Mouse (Mus musculus) gastrocnemius, postnatal 14 days (tissue): Measurements from ENCODE around the gene Il31. TPM values are rescaled to one million over a fixed set of nuclear protein-coding genes. Genes with fewer than 3 reads are reported as not detected.
A peak's percentile ranks its signal among the peaks of the same experiment; 100 is the strongest.

ENCODE experiments used
- DNase-seq: peaks from one replicate; pipeline ENCODE4 v3.0.0; 2021; ENCODE audit warnings: mixed read lengths
- intact Hi-C: fragments of 180-260 bp; cut with DNase I; formaldehyde crosslinking; loops from one replicate; pipeline ENCODE4 v1.15.1; 2025; ENCODE audit warnings: low total_unique reads
- total RNA-seq, 2 experiments: library from RNA; stranded (reverse); gene quantifications; 2 replicates each; pipeline ENCODE4 v1.2.3; 2021

Gene Il31
- total RNA-seq, 2 experiments from 2014 or later = not detected

GRCm38 (mm10) chr5:123489935-123490334, 646 bp upstream of the Il31 start:
- intact Hi-C loops = no loop called here
- DNase-seq = peak; percentile 53

GRCm38 (mm10) chr5:123487659-123488395, 1.5 kb downstream of the Il31 start:
- intact Hi-C loops = no loop called here
- no peak for DNase-seq

GRCm38 (mm10) chr5:123473817-123474216, 15.5 kb downstream of the Il31 start:
- DNase-seq = no peak
- intact Hi-C loops = no loop called here

- no peak for DNase-seq
- intact Hi-C loops = no loop called here
Measured at GRCm38 (mm10) chr5:123470784-123471400, 18.4 kb downstream of the Il31 start.

- intact Hi-C loops = no loop called here
- no peak for DNase-seq
Measured at GRCm38 (mm10) chr5:123464638-123465037, 24.7 kb downstream of the Il31 start.

- DNase-seq = no peak
- intact Hi-C loops = no loop called here
Measured at GRCm38 (mm10) chr5:123461420-123461819, 27.9 kb downstream of the Il31 start.

GRCm38 (mm10) chr5:123451886-123452285, 37.4 kb downstream of the Il31 start:
- intact Hi-C loops = loop anchor here (5.0 kb wide), 2 partner anchors 50 to 65 kb away; no protein-coding TSS in a partner anchor
- no peak for DNase-seq

- intact Hi-C loops = loop anchor here (10.0 kb wide), 1 partner anchor 190 kb away; the partner anchor contains the start of gene Wdr66
- DNase-seq = no peak
Measured at GRCm38 (mm10) chr5:123444849-123445334, 44.4 kb downstream of the Il31 start.

GRCm38 (mm10) chr5:123444069-123444468, 45.2 kb downstream of the Il31 start:
- DNase-seq = peak; percentile 62
- intact Hi-C loops = loop anchor here (10.0 kb wide), 1 partner anchor 189 kb away; the partner anchor contains the start of gene Wdr66

GRCm38 (mm10) chr5:123442283-123442682, 47.0 kb downstream of the Il31 start:
- DNase-seq = no peak
- intact Hi-C loops = loop anchor here (10.0 kb wide), 1 partner anchor 187 kb away; the partner anchor contains the start of gene Wdr66

GRCm38 (mm10) chr5:123440664-123441063, 48.6 kb downstream of the Il31 start:
- no peak for DNase-seq
- intact Hi-C loops = loop anchor here (10.0 kb wide), 1 partner anchor 186 kb away; the partner anchor contains the start of gene Wdr66

- peak; percentile 35 for DNase-seq
- intact Hi-C loops = loop anchor here (10.0 kb wide), 1 partner anchor 185 kb away; the partner anchor contains the start of gene Wdr66
Measured at GRCm38 (mm10) chr5:123439941-123440340, 49.3 kb downstream of the Il31 start.

- peak; percentile 60 for DNase-seq
- intact Hi-C loops = no loop called here
Measured at GRCm38 (mm10) chr5:123439312-123439711, 50.0 kb downstream of the Il31 start.

GRCm38 (mm10) chr5:123438381-123438780, 50.9 kb downstream of the Il31 start:
- DNase-seq = no peak
- intact Hi-C loops = no loop called here

GRCm38 (mm10) chr5:123436780-123437175, 52.5 kb downstream of the Il31 start:
- intact Hi-C loops = loop anchor here (2.0 kb wide), 1 partner anchor 60 kb away; no protein-coding TSS in a partner anchor
- DNase-seq = no peak

- intact Hi-C loops = loop anchor here (2.0 kb wide), 1 partner anchor 59 kb away; no protein-coding TSS in a partner anchor
- no peak for DNase-seq
Measured at GRCm38 (mm10) chr5:123436071-123436779, 53.1 kb downstream of the Il31 start.

GRCm38 (mm10) chr5:123432305-123432874, 56.9 kb downstream of the Il31 start:
- intact Hi-C loops = no loop called here
- no peak for DNase-seq

- intact Hi-C loops = no loop called here
- peak; percentile 69 for DNase-seq
Measured at GRCm38 (mm10) chr5:123431524-123432304, 57.6 kb downstream of the Il31 start.
